Mouse (Mus musculus) bone marrow, adult 2 months (tissue): ENCODE measurements around the gene Opalin. TPM values are rescaled to one million over a fixed set of nuclear protein-coding genes. Genes with fewer than 3 reads are reported as not detected.

Experiments
- H3K27ac ChIP-seq: fragments of 200-500 bp; 2 replicates; pipeline ENCODE4 v1.5.1; 2012; ENCODE audit warnings: low read depth, mild to moderate bottlenecking, control low read depth, inconsistent platforms, low read length; ENCODE audit not compliant: control insufficient read depth, poor library complexity, insufficient read depth
- H3K4me1 ChIP-seq: fragments of 200-500 bp; 2 replicates; pipeline ENCODE4 v1.6.1; 2011; ENCODE audit warnings: low read length; ENCODE audit not compliant: control insufficient read depth, insufficient read depth
- H3K4me3 ChIP-seq: fragments of 200-500 bp; replicated peaks from 2 replicates; pipeline ENCODE3; 2011; ENCODE audit warnings: mild to moderate bottlenecking, low read depth, low read length, control low read depth; ENCODE audit not compliant: control insufficient read depth
- CTCF ChIP-seq: fragments of 200-500 bp; IDR thresholded peaks from 2 replicates; pipeline ENCODE4 v1.5.1; 2011; ENCODE audit warnings: low read length, control low read depth; ENCODE audit not compliant: control insufficient read depth, insufficient read depth
- POLR2A ChIP-seq: fragments of 200-500 bp; IDR thresholded peaks from 2 replicates; pipeline ENCODE4 v1.6.1; 2011; ENCODE audit warnings: low read depth, mild to moderate bottlenecking, control low read depth, low read length, borderline replicate concordance; ENCODE audit not compliant: control insufficient read depth
- WGBS: fragments of 180-500 bp; shearing (Covaris S2); methylation state at CpG from one replicate; pipeline ENCODE4 v1.1.7; 2018; 5-methylcytosine and 5-hydroxymethylcytosine counted together
- polyA plus RNA-seq: library from polyadenylated mRNA; stranded (reverse); fragments of >200 nt; gene quantifications from 2 replicates; pipeline ENCODE4 v1.2.4, GENCODE M21; 2011; ENCODE audit warnings: low replicate concordance; ENCODE audit not compliant: missing spikeins, insufficient read depth, insufficient read length

Opalin gene
- polyA plus RNA-seq, 1 experiment, result not detected

DNA sequence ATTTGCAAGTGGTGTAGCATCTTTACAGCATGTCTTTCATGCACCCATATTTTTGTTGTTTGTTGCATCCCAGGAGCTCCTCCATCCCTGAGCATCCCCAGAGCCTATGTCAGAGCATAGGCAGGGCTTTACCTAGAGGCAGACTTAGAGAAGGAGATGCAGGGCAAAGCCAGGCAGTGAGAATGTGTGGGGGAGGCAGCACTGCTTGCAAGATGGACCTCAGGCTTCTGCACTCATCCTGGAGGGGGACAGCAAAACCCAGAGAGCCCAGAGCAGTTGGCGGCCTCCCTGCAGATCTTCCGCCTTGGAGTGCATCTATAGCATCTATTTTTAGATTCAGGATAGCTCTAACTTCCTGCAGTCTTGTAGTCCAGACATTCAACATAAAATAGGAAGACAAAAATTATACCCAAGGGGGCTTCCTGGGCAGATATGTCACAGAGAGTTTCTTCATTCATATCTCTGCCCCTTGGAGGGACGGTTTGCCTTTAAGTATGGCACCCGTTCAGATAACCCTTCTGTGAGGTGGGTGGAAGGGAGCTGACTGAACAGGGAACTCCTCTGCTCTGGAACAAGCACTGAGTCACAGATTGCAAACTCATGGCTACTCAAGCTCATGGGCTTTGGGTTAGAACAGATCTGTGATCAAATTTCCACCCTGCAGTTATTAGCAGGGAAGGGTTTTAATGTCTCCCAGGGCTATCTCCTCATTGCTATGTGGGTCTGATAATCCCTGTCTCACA, 40.9 kb downstream of the Opalin start:
- no peak for TF ChIP-seq CTCF
- no peak for TF ChIP-seq POLR2A
- Histone ChIP-seq H3K4me3 (no peak overlapping the region), H3K27ac (no peak overlapping the region), H3K4me1 (peaks cover 2% of the 10 kb centered on the region)
- 6% methylated on average over 4 of the region's 4 CpGs for whole genome bisulfite sequencing

- TF ChIP-seq POLR2A (no peak), CTCF (no peak)
- 13% methylated on average over 6 of the region's 6 CpGs for WGBS
These were observed 45.0 kb downstream of the Opalin start for GRCm38 (mm10) chr19:41031869-41032268.

GRCm38 (mm10) chr19:41031009-41031408, 45.9 kb downstream of the Opalin start:
- no peak overlapping the region for H3K4me3 ChIP-seq
- H3K27ac ChIP-seq, result no peak overlapping the region
- WGBS, result under 1% methylated on average over 11 of the region's 11 CpGs
- H3K4me1 ChIP-seq, result no peaks in the 10 kb centered on the region
- TF ChIP-seq CTCF (no peak), POLR2A (no peak)

More at GRCm38 (mm10) chr19:41031869-41032268, 45.0 kb downstream of the Opalin start:
- H3K27ac ChIP-seq, result no peak overlapping the region; the same call in 1 of the 2 replicates
- H3K4me3 ChIP-seq, result no peak overlapping the region
- H3K4me1 ChIP-seq, result no peaks in the 10 kb centered on the region; the same call in 1 of the 2 replicates

GRCm38 (mm10) chr19:41030161-41030560, 46.8 kb downstream of the Opalin start:
- Histone ChIP-seq H3K4me3 (peak overlapping the region; percentile 36), H3K27ac (no peak overlapping the region), H3K4me1 (no peaks in the 10 kb centered on the region)
- TF ChIP-seq POLR2A, result no peak
- no peak for TF ChIP-seq CTCF
- 36% methylated on average over 6 of the region's 6 CpGs for WGBS

- 65% methylated on average over 6 of the region's 6 CpGs for WGBS
- Histone ChIP-seq H3K4me3 (peak within 1 kb of the TSS; percentile 36), H3K27ac (no peak within 1 kb of the TSS), H3K4me1 (no peaks in the 10 kb centered on the region)
- TF ChIP-seq POLR2A (no peak), CTCF (no peak)
These were observed 47.7 kb downstream of the Opalin start, which contains the start of gene Dntt for GRCm38 (mm10) chr19:41029219-41029618. Gene Dntt, plus strand, starts transcription at chr19:41029275.

DNA sequence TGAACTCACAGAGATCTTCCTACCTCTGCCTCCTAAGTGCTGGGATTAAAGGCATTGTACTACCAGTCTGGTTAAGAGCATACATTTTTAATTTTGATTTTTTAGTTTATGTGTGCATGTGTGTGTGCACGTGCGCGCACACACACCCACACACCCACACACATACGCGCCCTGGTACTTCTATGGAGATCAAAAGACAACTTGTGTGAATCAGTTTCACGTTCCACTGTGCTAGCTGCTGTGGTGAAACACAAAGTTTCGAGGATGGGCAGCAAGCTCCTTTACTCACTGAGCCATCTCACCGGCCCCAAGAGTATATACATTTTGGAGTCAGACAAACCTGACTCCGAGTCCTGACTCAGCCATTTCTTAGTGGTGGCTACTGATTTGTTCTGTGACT, 49.3 kb downstream of the Opalin start:
- 79% methylated on average over 9 of the region's 9 CpGs for WGBS
- H3K27ac ChIP-seq, result no peak overlapping the region
- H3K4me3 ChIP-seq, result no peak overlapping the region
- no peak for TF ChIP-seq CTCF
- TF ChIP-seq POLR2A, result no peak
- H3K4me1 ChIP-seq, result no peaks in the 10 kb centered on the region

GRCm38 (mm10) chr19:41027024-41027423, 49.9 kb downstream of the Opalin start:
- Histone ChIP-seq H3K4me1 (no peaks in the 10 kb centered on the region), H3K4me3 (no peak overlapping the region), H3K27ac (no peak overlapping the region)
- TF ChIP-seq POLR2A (no peak), CTCF (no peak)
- WGBS, result 69% methylated on average over 5 of the region's 5 CpGs

DNA sequence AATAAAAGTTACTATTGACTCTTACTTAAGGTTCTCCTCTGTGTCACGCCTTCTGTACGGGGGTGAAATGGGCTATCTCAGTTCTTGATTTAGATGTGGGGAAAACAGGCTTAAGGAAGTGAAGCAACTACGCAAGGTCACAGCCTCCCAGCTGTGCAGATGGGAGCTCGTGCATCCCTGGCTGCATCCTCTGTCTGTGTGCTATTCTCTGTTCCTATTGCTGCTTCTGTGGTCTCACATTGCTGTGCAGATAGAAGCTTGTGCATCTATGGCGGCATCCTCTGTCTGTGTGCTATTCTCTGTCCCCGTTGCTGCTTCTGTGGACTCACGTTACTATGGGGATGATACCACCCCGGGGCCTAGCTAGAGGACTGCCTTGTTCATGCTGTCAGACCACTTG, 50.4 kb downstream of the Opalin start:
- TF ChIP-seq POLR2A, result no peak
- TF ChIP-seq CTCF, result no peak
- peaks cover 1% of the 10 kb centered on the region; the same call in 1 of the 2 replicates for H3K4me1 ChIP-seq
- H3K27ac ChIP-seq, result no peak overlapping the region
- H3K4me3 ChIP-seq, result no peak overlapping the region
- 38% methylated on average over 8 of the region's 8 CpGs for WGBS
